Mouse (Mus musculus): ENCODE measurements around the gene Cdk5rap1. TPM values are rescaled to one million over a fixed set of nuclear protein-coding genes. Genes with fewer than 3 reads are reported as not detected.
"Not testable (repeated sequence)": the region's sequence is repeated elsewhere in the genome, so short reads cannot be mapped to it uniquely, and the experiment has no call there.

The Cdk5rap1 gene
- polyA plus RNA-seq, 1 experiment from 2014 or later, result 19.8 TPM

DNA sequence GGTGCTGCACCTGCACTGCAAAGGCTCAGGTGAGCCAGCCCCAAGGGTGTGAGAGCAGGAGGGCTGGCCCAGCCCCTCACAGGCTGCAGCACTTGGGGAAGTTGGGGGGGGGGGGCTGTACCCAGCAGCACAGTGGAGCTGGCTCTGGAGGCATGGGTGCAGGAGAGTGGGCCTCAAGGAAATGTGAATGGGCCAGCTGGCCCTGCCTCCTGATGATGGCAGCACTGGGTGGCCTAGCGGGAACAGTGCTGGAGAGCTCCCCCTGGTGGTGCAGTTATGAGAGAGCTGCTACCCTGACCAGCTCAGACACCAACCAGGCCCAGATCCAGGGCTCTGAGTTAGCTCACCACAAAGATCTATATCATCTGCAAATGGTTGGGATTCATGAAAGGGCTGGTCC is 72.3 kb downstream of the Cdk5rap1 start:
- ATAC-seq (ENCODE audit: borderline replicate concordance, extremely low read depth, low FRiP score, low TSS enrichment), result peak; percentile 59
- 0% methylated on average over 1 of the region's 1 CpGs for WGBS
- Histone ChIP-seq H3K4me3 (no peak overlapping the region), H3K4me1 (no peaks in the 10 kb centered on the region), H3K9me3 (no peaks in the 10 kb centered on the region), H3K27ac (no peak overlapping the region), H3K27me3 (no peaks in the 10 kb centered on the region), H3K36me3 (no peaks in the 10 kb centered on the region), H3K9ac (no peak overlapping the region), H3K4me2 (no peak overlapping the region)

DNA sequence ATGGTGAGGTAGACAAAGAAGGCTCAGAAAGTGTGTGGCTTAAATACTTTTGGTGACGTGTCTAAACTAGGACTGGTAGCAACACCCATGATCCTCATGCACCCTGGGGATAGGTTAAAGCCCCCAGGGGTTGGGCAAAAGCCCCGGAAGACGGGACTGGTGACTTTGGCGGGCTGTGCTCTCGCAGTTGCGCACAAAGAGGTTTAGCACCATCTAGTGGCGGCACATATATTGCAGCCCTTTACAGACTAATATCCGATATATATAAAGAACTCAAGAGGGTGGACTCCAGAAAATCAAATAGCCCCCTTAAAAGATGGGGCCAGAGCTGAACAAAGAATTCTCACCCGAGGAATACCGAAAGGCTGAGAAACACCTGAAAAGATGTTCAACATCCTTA is 78.1 kb downstream of the Cdk5rap1 start:
- H3K27me3 ChIP-seq; ATAC-seq (ENCODE audit: borderline replicate concordance, extremely low read depth, low FRiP score, low TSS enrichment): not testable (repeated sequence)
- 3% methylated on average over 10 of the region's 10 CpGs for WGBS

DNA sequence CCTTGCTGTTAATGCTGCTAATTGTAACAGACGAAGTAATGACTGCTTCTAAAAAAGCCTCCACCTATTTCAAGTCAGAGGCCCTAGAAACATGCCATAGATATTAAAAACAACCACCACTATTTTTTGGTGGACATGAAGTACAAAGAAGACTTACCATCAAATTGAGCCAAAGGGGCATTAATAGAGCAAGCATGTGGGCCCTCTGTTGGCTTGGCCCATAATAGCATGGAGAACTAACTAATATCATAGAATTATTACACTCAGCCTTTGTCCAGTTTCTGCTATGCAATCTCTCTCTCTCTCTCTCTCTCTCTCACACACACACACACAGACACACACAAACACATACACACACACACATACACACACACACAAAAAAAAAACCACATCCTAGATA is 80.0 kb downstream of the Cdk5rap1 start:
- Histone ChIP-seq H3K4me3 (no peak overlapping the region), H3K27me3 (no peaks in the 10 kb centered on the region), H3K4me1 (no peaks in the 10 kb centered on the region), H3K9ac (no peak overlapping the region), H3K36me3 (no peaks in the 10 kb centered on the region), H3K4me2 (no peak overlapping the region), H3K27ac (no peak overlapping the region), H3K9me3 (no peaks in the 10 kb centered on the region)
- no peak for ATAC-seq (ENCODE audit: borderline replicate concordance, extremely low read depth, low FRiP score, low TSS enrichment)
- 77% methylated on average over 1 of the region's 1 CpGs for WGBS

More for the DNA sequence above, 78.1 kb downstream of the Cdk5rap1 start:
- Histone ChIP-seq H3K4me3 (0 out of 2 replicates have a peak overlapping the region, but pooled peaks have one; percentile 15), H3K4me2 (peak overlapping the region; percentile 41)
- not testable (repeated sequence) for H3K36me3 ChIP-seq, H3K4me1 ChIP-seq, H3K9ac ChIP-seq, H3K27ac ChIP-seq, H3K9me3 ChIP-seq

DNA sequence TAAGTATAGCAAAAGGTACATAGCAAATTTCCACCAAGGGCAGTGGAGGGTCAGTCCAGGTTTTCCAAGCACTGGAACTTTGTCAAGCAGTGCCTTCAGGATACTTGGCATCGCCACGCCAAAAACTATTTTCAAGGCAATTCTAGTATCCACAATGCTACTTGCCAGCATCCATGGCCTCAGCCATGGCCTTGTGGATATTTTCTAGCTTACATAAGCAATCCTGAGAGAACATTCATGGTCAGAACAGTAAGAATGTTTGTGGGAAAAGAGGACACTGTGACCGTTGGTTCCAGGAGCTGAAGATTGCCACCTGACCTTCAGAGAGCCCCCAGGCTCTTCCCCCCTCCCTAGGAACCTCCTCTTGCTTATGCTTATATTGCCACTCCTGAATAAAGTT is 80.9 kb downstream of the Cdk5rap1 start:
- not testable (repeated sequence) for H3K9me3 ChIP-seq; H3K4me3 ChIP-seq; H3K9ac ChIP-seq; H3K4me1 ChIP-seq; H3K27ac ChIP-seq; H3K4me2 ChIP-seq; H3K36me3 ChIP-seq; ATAC-seq (ENCODE audit: borderline replicate concordance, extremely low read depth, low FRiP score, low TSS enrichment); H3K27me3 ChIP-seq
- 81% methylated on average over 3 of the region's 3 CpGs for WGBS

Other genes with a start within 250 kb of the Cdk5rap1 start
- gene Bpifa3, start 242.7 kb downstream of the Cdk5rap1 start, polyA plus RNA-seq (2015; fragmentation: Nextera tagmentation; extraction: Ambion mirVana), result not detected in 2 replicates
- gene Bpifa1, start 230.1 kb downstream of the Cdk5rap1 start, polyA plus RNA-seq (2015; fragmentation: Nextera tagmentation; extraction: Ambion mirVana), result 2.2 and 18.2 TPM in 2 replicates
- not detected in 2 replicates for gene Bpifa5, start 210.4 kb downstream of the Cdk5rap1 start, polyA plus RNA-seq (2015; fragmentation: Nextera tagmentation; extraction: Ambion mirVana)
- 0.90 and 1.6 TPM in 2 replicates for gene Bpifb1, start 182.2 kb downstream of the Cdk5rap1 start, polyA plus RNA-seq (2015; fragmentation: Nextera tagmentation; extraction: Ambion mirVana)
- 1.0 and 1.2 TPM in 2 replicates for gene Bpifb5, start 149.3 kb downstream of the Cdk5rap1 start, polyA plus RNA-seq (2015; fragmentation: Nextera tagmentation; extraction: Ambion mirVana)
- gene Bpifb9a, start 115.2 kb downstream of the Cdk5rap1 start, polyA plus RNA-seq (2015; fragmentation: Nextera tagmentation; extraction: Ambion mirVana), result not detected in 2 replicates
- not detected in 2 replicates for gene Bpifb9b, start 65.8 kb downstream of the Cdk5rap1 start, polyA plus RNA-seq (2015; fragmentation: Nextera tagmentation; extraction: Ambion mirVana)
- 8.6 and 10.5 TPM in 2 replicates for gene Snta1, start 35.1 kb upstream of the Cdk5rap1 start, polyA plus RNA-seq (2015; fragmentation: Nextera tagmentation; extraction: Ambion mirVana)
- gene Cbfa2t2, start 63.5 kb upstream of the Cdk5rap1 start, polyA plus RNA-seq (2015; fragmentation: Nextera tagmentation; extraction: Ambion mirVana), result 33.6 and 37.6 TPM in 2 replicates
- gene 1700003F12Rik, start 174.1 kb upstream of the Cdk5rap1 start, polyA plus RNA-seq (2015; fragmentation: Nextera tagmentation; extraction: Ambion mirVana), result 0.81 and 0.91 TPM in 2 replicates
- gene Actl10, start 178.8 kb upstream of the Cdk5rap1 start, polyA plus RNA-seq (2015; fragmentation: Nextera tagmentation; extraction: Ambion mirVana), result 0.20 and 0.22 TPM in 2 replicates
- 2.1 and 2.9 TPM in 2 replicates for gene Necab3, start 185.9 kb upstream of the Cdk5rap1 start, polyA plus RNA-seq (2015; fragmentation: Nextera tagmentation; extraction: Ambion mirVana)
- 28.1 and 31.2 TPM in 2 replicates for gene E2f1, start 196.9 kb upstream of the Cdk5rap1 start, polyA plus RNA-seq (2015; fragmentation: Nextera tagmentation; extraction: Ambion mirVana)
- 26.4 and 29.1 TPM in 2 replicates for gene Pxmp4, start 230.7 kb upstream of the Cdk5rap1 start, polyA plus RNA-seq (2015; fragmentation: Nextera tagmentation; extraction: Ambion mirVana)
- gene Zfp341, start 240.3 kb upstream of the Cdk5rap1 start, polyA plus RNA-seq (2015; fragmentation: Nextera tagmentation; extraction: Ambion mirVana), result 1.0 TPM in 2 replicates
- gene 4930519P11Rik, start 240.4 kb upstream of the Cdk5rap1 start, polyA plus RNA-seq (2015; fragmentation: Nextera tagmentation; extraction: Ambion mirVana), result not detected in 2 replicates